Mouse (Mus musculus): Measurements from ENCODE around the gene D630036H23Rik. TPM values are rescaled to one million over a fixed set of nuclear protein-coding genes. Genes with fewer than 3 reads are reported as not detected.
A peak's percentile ranks its signal among the peaks of the same experiment; 100 is the strongest.
"Not testable (repeated sequence)": the region's sequence is repeated elsewhere in the genome, so short reads cannot be mapped to it uniquely, and the experiment has no call there.

D630036H23Rik gene
- 2.9 and 3.2 TPM in 2 replicates for polyA plus RNA-seq (2015; fragmentation: Nextera tagmentation; extraction: Ambion mirVana)

GRCm38 (mm10) chr12:36381441-36382340 is at the start of gene D630036H23Rik, which contains the start of gene Ispd:
Gene D630036H23Rik (minus strand): TSS chr12:36382181.
Gene Ispd (plus strand): TSS chr12:36381450.
- H3K27me3 ChIP-seq = no peaks in the 10 kb centered on the region
- peak within 1 kb of the TSS; percentile 94 for H3K27ac ChIP-seq (replicated peaks)
- peak within 1 kb of the TSS; percentile 89 for H3K9ac ChIP-seq
- H3K4me1 ChIP-seq (replicated peaks) = peaks cover 9% of the 10 kb centered on the region
- peak; percentile 96 for ATAC-seq (ENCODE audit: low FRiP score, low read depth)
- H3K9me3 ChIP-seq = no peaks in the 10 kb centered on the region
- H3K4me2 ChIP-seq = peak within 1 kb of the TSS; percentile 71
- no peaks in the 10 kb centered on the region for H3K36me3 ChIP-seq
- under 1% methylated on average over 64 of the region's 64 CpGs for WGBS
- peak within 1 kb of the TSS; percentile 50 for H3K4me3 ChIP-seq

- no peak overlapping the region for H3K4me3 ChIP-seq
- no peaks in the 10 kb centered on the region for H3K9me3 ChIP-seq
- no peaks in the 10 kb centered on the region for H3K36me3 ChIP-seq
- ATAC-seq (ENCODE audit: low FRiP score, low read depth) = peak; percentile 56; the same call in 1 of the 2 replicates
- no peaks in the 10 kb centered on the region for H3K27me3 ChIP-seq
- no peak overlapping the region for H3K27ac ChIP-seq (replicated peaks)
- H3K4me2 ChIP-seq = no peak overlapping the region
- 58% methylated on average over 15 of the region's 15 CpGs for WGBS
- no peak overlapping the region for H3K9ac ChIP-seq
- H3K4me1 ChIP-seq (replicated peaks) = no peaks in the 10 kb centered on the region
These were observed 44.4 kb upstream of the D630036H23Rik start for GRCm38 (mm10) chr12:36426163-36427045.

- Histone ChIP-seq H3K4me2 (no peak overlapping the region), H3K27ac (replicated peaks) (no peak overlapping the region), H3K4me1 (replicated peaks) (no peaks in the 10 kb centered on the region), H3K36me3 (no peaks in the 10 kb centered on the region), H3K4me3 (no peak overlapping the region), H3K9ac (no peak overlapping the region), H3K27me3 (no peaks in the 10 kb centered on the region), H3K9me3 (no peaks in the 10 kb centered on the region)
- 60% methylated on average over 7 of the region's 7 CpGs for WGBS
- no peak for ATAC-seq (ENCODE audit: low FRiP score, low read depth)
These were observed 43.3 kb upstream of the D630036H23Rik start for GRCm38 (mm10) chr12:36425258-36425657.

- 82% methylated on average over 10 of the region's 10 CpGs for WGBS
- H3K27me3 ChIP-seq = no peaks in the 10 kb centered on the region
These were observed 41.7 kb upstream of the D630036H23Rik start for GRCm38 (mm10) chr12:36423677-36424076.

GRCm38 (mm10) chr12:36395115-36395514 is 13.1 kb upstream of the D630036H23Rik start:
- no peak overlapping the region for H3K9ac ChIP-seq
- H3K27me3 ChIP-seq = no peaks in the 10 kb centered on the region
- no peak overlapping the region for H3K4me2 ChIP-seq
- H3K27ac ChIP-seq (replicated peaks) = no peak overlapping the region
- H3K4me3 ChIP-seq = no peak overlapping the region
- 77% methylated on average over 2 of the region's 2 CpGs for WGBS
- H3K36me3 ChIP-seq = peaks cover 12% of the 10 kb centered on the region; the same call in 1 of the 2 replicates
- no peak for ATAC-seq (ENCODE audit: low FRiP score, low read depth)
- H3K9me3 ChIP-seq = 0 out of 2 replicates have a peak, but pooled peaks cover 4% of the 10 kb centered on the region
- H3K4me1 ChIP-seq (replicated peaks) = no peaks in the 10 kb centered on the region

More at GRCm38 (mm10) chr12:36423677-36424076, 41.7 kb upstream of the D630036H23Rik start:
- no peak overlapping the region for H3K4me3 ChIP-seq
- no peak overlapping the region for H3K9ac ChIP-seq
- no peaks in the 10 kb centered on the region for H3K36me3 ChIP-seq
- no peak overlapping the region for H3K27ac ChIP-seq (replicated peaks)
- no peaks in the 10 kb centered on the region for H3K9me3 ChIP-seq
- ATAC-seq (ENCODE audit: low FRiP score, low read depth) = no peak
- H3K4me1 ChIP-seq (replicated peaks) = no peaks in the 10 kb centered on the region
- no peak overlapping the region for H3K4me2 ChIP-seq

- Histone ChIP-seq H3K27ac (replicated peaks) (no peak overlapping the region), H3K9ac (no peak overlapping the region), H3K4me1 (replicated peaks) (no peaks in the 10 kb centered on the region), H3K4me2 (no peak overlapping the region), H3K4me3 (no peak overlapping the region), H3K9me3 (0 out of 2 replicates have a peak, but pooled peaks cover 3% of the 10 kb centered on the region), H3K36me3 (peaks cover 4% of the 10 kb centered on the region; the same call in 1 of the 2 replicates), H3K27me3 (no peaks in the 10 kb centered on the region)
- WGBS = 89% methylated on average over 4 of the region's 4 CpGs
- no peak for ATAC-seq (ENCODE audit: low FRiP score, low read depth)
These were observed 5.0 kb upstream of the D630036H23Rik start for GRCm38 (mm10) chr12:36386991-36387390.

DNA sequence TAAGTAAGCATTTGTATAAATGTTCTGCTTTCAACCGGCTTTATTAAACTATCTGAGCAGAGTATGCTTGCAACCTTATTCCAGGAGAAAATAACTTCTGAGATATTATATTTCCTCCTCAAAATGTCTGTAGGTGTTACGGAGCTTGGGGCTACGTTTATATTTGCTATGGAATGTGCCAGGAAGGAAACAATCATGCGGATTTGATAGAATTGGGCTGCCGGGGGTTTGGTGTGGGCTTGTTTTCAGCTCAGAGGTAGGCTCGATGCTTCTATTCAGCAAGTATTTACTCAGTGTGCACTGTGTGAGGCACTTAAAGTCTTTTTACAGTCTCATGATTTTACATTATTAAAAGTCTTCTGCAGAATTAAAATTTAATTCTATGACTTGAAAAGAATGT is 3.4 kb upstream of the D630036H23Rik start:
- Histone ChIP-seq H3K27me3 (no peaks in the 10 kb centered on the region), H3K36me3 (no peaks in the 10 kb centered on the region), H3K4me3 (no peak overlapping the region), H3K4me2 (no peak overlapping the region), H3K27ac (replicated peaks) (no peak overlapping the region), H3K9me3 (no peaks in the 10 kb centered on the region), H3K4me1 (replicated peaks) (peaks cover 9% of the 10 kb centered on the region), H3K9ac (no peak overlapping the region)
- WGBS = 69% methylated on average over 6 of the region's 6 CpGs
- no peak for ATAC-seq (ENCODE audit: low FRiP score, low read depth)

DNA sequence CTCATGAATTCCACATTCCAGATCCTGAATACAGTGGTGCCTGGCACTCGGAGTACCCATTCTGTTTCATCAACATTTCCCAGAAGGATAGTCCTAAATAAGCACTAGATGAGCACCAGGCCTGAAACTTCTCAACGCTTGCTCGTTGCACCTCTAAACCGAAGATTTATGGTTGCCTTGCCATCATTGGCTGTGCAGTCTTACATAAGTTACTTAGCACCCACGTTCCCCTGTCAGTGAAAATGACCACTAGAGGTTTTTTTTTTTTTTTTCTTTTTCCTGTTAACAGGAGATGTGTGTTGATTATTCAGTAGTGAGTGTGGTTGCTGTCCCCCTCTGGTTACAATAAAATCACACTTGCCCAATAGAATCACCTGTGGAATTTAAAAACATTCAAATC is 1.2 kb downstream of the D630036H23Rik start:
- no peak for ATAC-seq (ENCODE audit: low FRiP score, low read depth)
- Histone ChIP-seq H3K4me3 (peak overlapping the region; percentile 50; the same call in 1 of the 2 replicates), H3K27ac (replicated peaks) (peak overlapping the region; percentile 94), H3K9ac (no peak overlapping the region), H3K27me3 (no peaks in the 10 kb centered on the region), H3K36me3 (no peaks in the 10 kb centered on the region), H3K9me3 (no peaks in the 10 kb centered on the region), H3K4me1 (replicated peaks) (peaks cover 9% of the 10 kb centered on the region), H3K4me2 (peak overlapping the region; percentile 71)
- WGBS = 35% methylated on average over 5 of the region's 5 CpGs

DNA sequence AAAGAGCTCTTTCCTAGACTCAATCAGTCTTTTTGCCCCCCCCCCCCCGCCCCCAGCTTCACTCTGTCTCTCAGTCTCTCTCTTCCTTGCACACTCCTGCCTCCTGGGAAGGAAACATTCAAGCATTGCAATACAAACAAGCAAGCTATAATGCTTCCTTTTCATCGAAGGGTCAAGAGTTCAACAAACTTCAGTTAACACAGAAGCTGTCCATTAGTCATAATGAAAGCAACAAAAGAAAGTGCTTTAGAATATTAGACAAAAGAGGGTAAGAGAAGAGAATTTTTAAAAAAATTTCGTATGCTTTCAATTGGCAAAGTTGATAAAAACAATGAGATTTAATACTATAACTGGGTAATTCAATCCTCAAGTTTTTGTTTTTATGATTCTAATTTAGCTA is 1.7 kb downstream of the D630036H23Rik start:
- ATAC-seq (ENCODE audit: low FRiP score, low read depth) = no peak
- WGBS = 12% methylated on average over 3 of the region's 3 CpGs
- no peak overlapping the region for H3K4me2 ChIP-seq
- no peak overlapping the region for H3K4me3 ChIP-seq
- no peaks in the 10 kb centered on the region for H3K36me3 ChIP-seq
- H3K9ac ChIP-seq = no peak overlapping the region
- H3K4me1 ChIP-seq (replicated peaks) = peaks cover 9% of the 10 kb centered on the region
- no peak overlapping the region for H3K27ac ChIP-seq (replicated peaks)
- no peaks in the 10 kb centered on the region for H3K27me3 ChIP-seq
- H3K9me3 ChIP-seq = no peaks in the 10 kb centered on the region

- not testable (repeated sequence) for H3K27ac ChIP-seq (replicated peaks); H3K4me1 ChIP-seq (replicated peaks); H3K27me3 ChIP-seq; H3K4me3 ChIP-seq; H3K4me2 ChIP-seq; H3K9ac ChIP-seq; H3K9me3 ChIP-seq; ATAC-seq (ENCODE audit: low FRiP score, low read depth); H3K36me3 ChIP-seq
- WGBS = 88% methylated on average over 3 of the region's 4 CpGs
These were observed 5.6 kb downstream of the D630036H23Rik start for GRCm38 (mm10) chr12:36376391-36376790.

GRCm38 (mm10) chr12:36373237-36373998 is 8.6 kb downstream of the D630036H23Rik start:
- ATAC-seq (ENCODE audit: low FRiP score, low read depth) = no peak
- Histone ChIP-seq H3K9ac (no peak overlapping the region), H3K4me1 (replicated peaks) (no peaks in the 10 kb centered on the region), H3K27ac (replicated peaks) (no peak overlapping the region), H3K4me3 (no peak overlapping the region), H3K27me3 (no peaks in the 10 kb centered on the region), H3K4me2 (no peak overlapping the region), H3K36me3 (no peaks in the 10 kb centered on the region), H3K9me3 (no peaks in the 10 kb centered on the region)
- 53% methylated on average over 4 of the region's 4 CpGs for whole genome bisulfite sequencing
